Mouse (Mus musculus) liver, adult 2 months (tissue): Measurements from ENCODE around the gene Nup155.
"Not testable (repeated sequence)": the region's sequence is repeated elsewhere in the genome, so short reads cannot be mapped to it uniquely, and the experiment has no call there.

Experiments
- CTCF ChIP-seq: fragments of 200-500 bp; IDR thresholded peaks from 2 replicates; pipeline ENCODE4 v1.5.1; 2011; ENCODE audit warnings: low read depth, low read length, control low read depth
- POLR2A ChIP-seq: fragments of 200-500 bp; IDR thresholded peaks from 2 replicates; pipeline ENCODE4 v1.6.1; 2011; ENCODE audit warnings: low read length, control low read depth; ENCODE audit not compliant: insufficient read depth; ENCODE audit errors: extremely low read depth

DNA sequence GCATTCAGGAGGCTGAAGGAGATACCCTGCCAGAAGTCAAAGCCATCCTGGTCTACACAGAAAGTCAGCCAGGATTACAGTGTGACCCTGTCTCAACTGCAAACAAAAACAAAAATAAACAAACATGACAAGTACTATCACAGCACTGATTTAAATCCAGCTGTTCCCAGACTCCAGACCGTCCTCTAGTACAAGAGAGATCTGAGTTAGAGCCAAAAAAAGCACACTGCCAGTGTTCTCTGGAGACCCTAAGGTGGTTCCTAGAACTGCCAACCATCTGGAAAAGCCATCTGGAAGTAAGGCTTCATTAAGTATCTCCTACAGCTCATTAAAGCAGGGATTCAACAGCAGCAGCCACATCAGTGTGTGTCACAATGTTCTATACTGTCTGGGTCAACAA, 16.4 kb upstream of the Nup155 start:
- not testable (repeated sequence) for TF ChIP-seq CTCF, POLR2A
